Mouse (Mus musculus) right cerebral cortex, postnatal 25 days (tissue): ENCODE data around the gene Numb.

Experiments used
- DNase-seq: peaks from one replicate; pipeline ENCODE4 v3.0.0; 2022

Gene Numb

GRCm38 (mm10) chr12:83848595-83849231 lies 73.0 kb downstream of the Numb start:
- DNase-seq = no peak

DNA sequence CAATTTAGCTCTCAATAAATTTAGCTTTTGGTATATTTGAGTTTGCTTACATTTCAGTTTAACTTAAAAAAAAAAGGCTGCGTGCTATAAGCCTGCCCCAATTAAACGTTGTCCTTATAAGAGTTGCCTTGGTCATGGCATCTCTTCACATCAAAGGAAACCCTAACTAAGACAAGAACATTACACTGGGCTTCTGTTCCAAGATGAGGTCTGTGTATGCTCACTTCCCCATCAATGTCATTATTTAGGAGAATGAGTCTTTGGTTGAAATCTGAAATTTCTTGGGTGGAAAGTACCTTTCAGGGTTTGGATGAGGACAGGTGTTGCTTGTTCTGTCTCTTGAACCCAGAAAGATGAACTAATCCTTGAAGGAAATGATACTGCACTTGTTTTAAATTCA lies 73.9 kb downstream of the Numb start:
- no peak for DNase-seq

- DNase-seq = no peak
These were observed 78.9 kb downstream of the Numb start for GRCm38 (mm10) chr12:83842678-83843440.

GRCm38 (mm10) chr12:83841409-83842190 lies 80.1 kb downstream of the Numb start:
- no peak for DNase-seq

DNA sequence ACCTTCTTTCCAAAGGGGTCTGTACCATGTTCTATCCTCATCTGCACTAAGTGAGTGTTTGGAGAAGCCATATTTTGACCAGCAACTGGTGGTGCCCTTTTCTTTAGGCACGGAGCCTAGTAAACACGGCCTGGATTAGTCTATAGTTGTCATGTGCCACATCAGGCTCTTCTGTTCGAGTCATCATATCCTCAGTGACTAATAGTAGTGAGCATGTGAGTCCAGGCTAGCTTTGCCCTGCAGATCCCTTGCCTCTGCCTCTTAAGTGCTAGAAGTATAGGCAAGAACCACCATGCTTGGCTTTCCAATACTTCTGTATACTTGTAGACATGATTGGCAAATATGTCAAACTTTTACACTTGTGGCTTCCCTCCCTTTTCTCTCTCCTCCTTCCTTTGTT lies 87.8 kb downstream of the Numb start:
- no peak for DNase-seq

DNA sequence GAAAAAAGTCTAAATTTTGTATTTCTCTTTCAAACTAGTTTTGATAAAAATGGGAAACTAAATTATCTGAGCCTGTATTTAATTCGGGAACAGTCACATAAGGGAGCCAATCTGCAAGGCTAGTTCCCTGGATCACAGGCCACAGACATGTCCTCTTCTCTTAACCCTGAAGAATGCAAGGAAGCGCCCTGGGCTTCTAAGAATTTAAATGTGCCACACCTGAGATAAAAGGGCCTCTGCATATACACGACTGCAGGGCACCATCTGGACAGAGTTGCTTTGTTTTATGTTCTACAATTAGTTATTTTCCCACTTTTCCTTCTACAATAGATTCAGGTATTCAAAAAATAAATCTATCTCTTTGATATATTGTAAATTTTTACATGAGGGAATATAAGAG lies 91.3 kb downstream of the Numb start:
- no peak for DNase-seq

- no peak for DNase-seq
These were observed 105.1 kb downstream of the Numb start for GRCm38 (mm10) chr12:83816616-83817015.

DNA sequence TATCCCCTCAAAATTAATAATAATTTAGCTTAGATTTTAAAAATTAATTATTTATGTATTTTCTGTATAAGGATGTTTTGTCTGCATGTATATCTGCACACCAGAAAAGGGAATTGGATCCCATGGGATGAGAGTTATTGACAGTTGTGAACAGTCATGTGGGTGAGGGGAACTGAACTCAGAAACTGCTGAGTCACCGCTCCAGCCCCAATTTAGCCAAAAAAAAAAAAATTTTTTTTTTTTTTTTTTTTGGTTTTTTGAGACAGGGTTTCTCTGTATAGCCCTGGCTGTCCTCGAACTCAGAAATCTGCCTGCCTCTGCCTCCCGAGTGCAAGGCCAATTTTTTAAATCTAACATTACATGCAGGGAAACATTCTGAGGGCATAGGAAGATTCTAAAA lies 109.8 kb downstream of the Numb start:
- no peak for DNase-seq

DNA sequence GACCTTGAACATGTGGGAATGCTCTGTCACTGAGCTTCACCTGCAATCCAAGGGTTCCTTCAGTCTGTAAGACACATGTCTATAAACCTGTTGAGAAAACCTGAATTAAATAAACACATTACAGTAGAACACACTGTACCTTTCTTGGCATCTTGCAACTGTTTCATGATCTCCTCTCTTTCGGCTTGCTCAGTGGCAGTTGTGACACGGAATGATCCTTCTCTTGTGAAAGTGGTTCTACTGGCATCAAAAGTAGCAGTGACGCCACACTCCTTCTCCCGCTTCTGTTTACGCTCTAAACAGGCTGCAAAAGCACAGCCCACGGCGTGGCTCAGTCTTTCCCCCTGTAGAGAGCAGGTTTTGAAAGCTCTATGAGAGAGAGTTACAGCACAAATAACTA lies 118.1 kb downstream of the Numb start:
- DNase-seq = no peak

GRCm38 (mm10) chr12:83800943-83801342 lies 120.8 kb downstream of the Numb start:
- peak; percentile 35 for DNase-seq

GRCm38 (mm10) chr12:83798313-83798712 lies 123.4 kb downstream of the Numb start:
- no peak for DNase-seq

- no peak for DNase-seq
These were observed 126.1 kb downstream of the Numb start for GRCm38 (mm10) chr12:83795586-83795985.

- no peak for DNase-seq
These were observed 126.7 kb downstream of the Numb start for GRCm38 (mm10) chr12:83795051-83795450.

- no peak for DNase-seq
These were observed 128.9 kb downstream of the Numb start for GRCm38 (mm10) chr12:83792706-83793410.

- DNase-seq = no peak
These were observed 130.0 kb downstream of the Numb start for GRCm38 (mm10) chr12:83791737-83792136.

- no peak for DNase-seq
These were observed 131.0 kb downstream of the Numb start for GRCm38 (mm10) chr12:83790749-83791148.

- no peak for DNase-seq
These were observed 132.0 kb downstream of the Numb start for GRCm38 (mm10) chr12:83789781-83790140.

GRCm38 (mm10) chr12:83789051-83789780 lies 132.5 kb downstream of the Numb start:
- no peak for DNase-seq

DNA sequence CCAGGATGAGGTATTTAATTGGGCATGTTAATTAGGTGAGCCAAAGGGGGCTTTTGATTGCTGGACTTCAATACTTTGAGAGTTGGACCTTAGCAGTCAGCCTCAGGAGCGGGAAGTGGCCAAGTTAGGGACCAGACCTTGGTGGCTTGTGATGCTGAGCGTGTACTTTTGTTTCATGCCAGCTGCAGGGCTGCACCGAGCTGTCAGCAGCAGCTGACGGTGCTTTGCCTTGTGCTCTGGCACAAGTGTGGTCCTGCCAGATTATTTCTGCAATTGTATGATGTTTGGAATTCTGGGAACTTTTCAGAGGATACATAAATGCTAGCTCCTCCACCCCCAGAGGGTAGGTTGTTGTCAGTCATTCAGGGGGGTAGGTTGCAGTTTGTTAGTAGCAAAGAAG lies 136.4 kb downstream of the Numb start:
- no peak for DNase-seq

DNA sequence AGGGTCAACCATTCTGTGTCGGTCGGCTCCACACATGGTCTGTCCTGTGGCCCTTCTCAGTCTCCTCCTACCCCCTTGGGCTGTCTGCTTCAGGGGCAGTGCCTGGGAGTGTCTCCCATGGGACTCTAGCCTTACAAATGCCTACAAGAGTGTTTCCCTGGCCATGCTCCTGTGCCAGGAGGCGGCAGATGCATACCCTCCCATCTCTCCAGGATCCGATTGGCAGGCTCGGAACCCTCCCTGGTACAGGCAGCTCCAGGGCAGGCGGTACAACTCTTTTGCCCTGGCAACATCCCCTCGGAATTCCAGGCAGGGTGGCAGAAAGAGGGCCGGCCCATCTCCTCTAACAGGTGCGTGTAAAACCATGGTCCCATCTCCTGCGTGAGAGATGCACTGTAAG lies 139.1 kb downstream of the Numb start:
- DNase-seq = no peak

DNA sequence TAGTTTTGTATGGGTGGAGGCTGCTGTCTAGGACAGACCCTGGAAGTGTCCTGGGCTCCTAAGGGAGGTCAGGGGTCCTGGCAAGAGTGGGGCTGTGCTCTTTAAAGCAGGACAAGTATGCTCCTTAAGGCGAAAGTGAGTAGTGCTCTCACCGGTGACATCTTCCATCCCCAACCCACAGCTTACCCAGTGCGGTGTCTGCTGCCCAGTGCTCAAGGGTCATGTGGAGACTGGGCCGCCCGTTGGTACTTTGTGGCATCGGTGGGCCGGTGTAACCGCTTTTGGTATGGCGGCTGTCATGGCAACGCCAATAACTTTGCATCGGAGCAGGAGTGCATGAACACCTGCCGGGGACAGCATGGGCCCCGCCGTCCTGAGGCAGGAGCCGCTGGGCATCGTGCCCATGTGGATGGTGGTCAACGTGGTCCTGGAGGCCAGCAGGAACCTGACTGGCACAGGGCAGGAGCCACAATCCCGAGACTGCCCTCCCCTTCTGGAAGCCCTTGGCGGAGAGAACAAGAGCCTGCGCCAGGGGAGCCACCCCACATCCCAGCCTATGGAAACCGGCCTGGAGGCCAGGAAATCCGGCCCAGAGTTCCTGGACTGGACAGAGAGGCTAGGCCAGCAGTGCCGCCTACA lies 140.0 kb downstream of the Numb start:
- no peak for DNase-seq

DNA sequence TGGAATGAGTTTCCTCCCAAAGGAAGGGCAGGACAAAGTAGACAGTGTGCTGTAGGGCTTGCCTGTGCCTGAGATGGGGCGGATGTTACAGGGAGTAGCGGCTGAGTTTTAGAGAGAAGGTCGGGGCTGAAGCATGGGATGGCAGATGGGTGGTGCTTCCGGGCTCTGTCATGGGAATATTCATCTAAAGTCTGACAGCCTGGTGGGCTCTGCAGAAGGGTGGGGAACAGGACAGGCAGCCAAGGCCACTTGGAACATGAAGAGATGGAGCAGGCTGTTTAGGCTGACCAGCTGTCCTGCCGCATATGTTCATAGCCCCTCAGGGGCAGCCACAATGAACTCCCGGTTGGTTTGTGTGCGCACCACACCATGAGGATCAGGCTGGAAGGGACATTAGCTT lies 140.5 kb downstream of the Numb start:
- no peak for DNase-seq
